Mouse (Mus musculus): Measurements from ENCODE around the gene Nfkbil1. TPM values are rescaled to one million over a fixed set of nuclear protein-coding genes. Genes with fewer than 3 reads are reported as not detected.

Gene Nfkbil1
- total and polyA plus RNA-seq, 2 experiments from 2014 or later = 6.7 to 33.4 TPM

GRCm38 (mm10) chr17:35243086-35243485 lies 7.5 kb upstream of the Nfkbil1 start:
- Histone ChIP-seq H3K27me3 (ENCODE audit: control insufficient read depth, insufficient read depth, low read length) (no peaks in the 10 kb centered on the region), H3K27ac (ENCODE audit: low read depth) (peak overlapping the region; percentile 100), H3K9ac (replicated peaks; ENCODE audit: low read depth, low read length) (peak overlapping the region; percentile 98), H3K4me3 (ENCODE audit: low read depth, low read length) (peak overlapping the region; percentile 90), H3K9me3 (replicated peaks; ENCODE audit: control insufficient read depth, low read length) (no peaks in the 10 kb centered on the region), H3K4me2 (ENCODE audit: low read depth, low read length) (peak overlapping the region; percentile 77), H3K36me3 (replicated peaks; ENCODE audit: control insufficient read depth, insufficient read depth, low read length) (peaks cover 50% of the 10 kb centered on the region), H3K4me1 (ENCODE audit: control insufficient read depth, insufficient read depth) (peaks cover 24% of the 10 kb centered on the region)
- DNase-seq (ENCODE audit: low spot score) (no peak), ATAC-seq (ENCODE audit: insufficient read depth, low read depth) (no peak)
- 0 out of 2 replicates have a peak, but pooled peaks have one; percentile 7 for TF ChIP-seq CTCF (IDR thresholded peaks at IDR 0.05; ENCODE audit: low read depth)
- no peak for TF ChIP-seq EP300 (IDR thresholded peaks at IDR 0.05; ENCODE audit: low read depth)
- 4% methylated on average over 16 of the region's 16 CpGs for WGBS

GRCm38 (mm10) chr17:35242015-35242941 lies 6.7 kb upstream of the Nfkbil1 start:
- Histone ChIP-seq H3K27me3 (ENCODE audit: control insufficient read depth, insufficient read depth, low read length) (no peaks in the 10 kb centered on the region), H3K36me3 (replicated peaks; ENCODE audit: control insufficient read depth, insufficient read depth, low read length) (peaks cover 42% of the 10 kb centered on the region), H3K4me3 (ENCODE audit: low read depth, low read length) (peak overlapping the region; percentile 90), H3K27ac (ENCODE audit: low read depth) (peak overlapping the region; percentile 100), H3K9ac (replicated peaks; ENCODE audit: low read depth, low read length) (peak overlapping the region; percentile 98), H3K4me1 (ENCODE audit: control insufficient read depth, insufficient read depth) (peaks cover 24% of the 10 kb centered on the region), H3K4me2 (ENCODE audit: low read depth, low read length) (peak overlapping the region; percentile 77), H3K9me3 (replicated peaks; ENCODE audit: control insufficient read depth, low read length) (no peaks in the 10 kb centered on the region)
- TF ChIP-seq EP300 (IDR thresholded peaks at IDR 0.05; ENCODE audit: low read depth) (no peak; the same call in 1 of the 2 replicates), CTCF (IDR thresholded peaks at IDR 0.05; ENCODE audit: low read depth) (no peak)
- ATAC-seq (ENCODE audit: insufficient read depth, low read depth) = peak; percentile 43
- WGBS = under 1% methylated on average over 55 of the region's 55 CpGs
- DNase-seq (ENCODE audit: low spot score) = peak; percentile 76

- Histone ChIP-seq H3K36me3 (replicated peaks; ENCODE audit: control insufficient read depth, insufficient read depth, low read length) (peaks cover 33% of the 10 kb centered on the region), H3K4me3 (ENCODE audit: low read depth, low read length) (peak within 1 kb of the TSS; percentile 90), H3K9me3 (replicated peaks; ENCODE audit: control insufficient read depth, low read length) (no peaks in the 10 kb centered on the region), H3K4me1 (ENCODE audit: control insufficient read depth, insufficient read depth) (peaks cover 24% of the 10 kb centered on the region), H3K27ac (ENCODE audit: low read depth) (peak within 1 kb of the TSS; percentile 100), H3K4me2 (ENCODE audit: low read depth, low read length) (peak within 1 kb of the TSS; percentile 77), H3K27me3 (ENCODE audit: control insufficient read depth, insufficient read depth, low read length) (no peaks in the 10 kb centered on the region), H3K9ac (replicated peaks; ENCODE audit: low read depth, low read length) (peak within 1 kb of the TSS; percentile 98)
- ATAC-seq (ENCODE audit: insufficient read depth, low read depth) (peak; percentile 87), DNase-seq (ENCODE audit: low spot score) (peak; percentile 98)
- TF ChIP-seq CTCF (IDR thresholded peaks at IDR 0.05; ENCODE audit: low read depth) (no peak), EP300 (IDR thresholded peaks at IDR 0.05; ENCODE audit: low read depth) (peak; percentile 96; the same call in 1 of the 2 replicates)
- under 1% methylated on average over 65 of the region's 69 CpGs for WGBS
These were observed 5.9 kb upstream of the Nfkbil1 start, which contains the start of gene Ddx39b for GRCm38 (mm10) chr17:35241305-35242014. Gene Ddx39b, plus strand, starts transcription at chr17:35241746.

GRCm38 (mm10) chr17:35240384-35241304 lies 5.1 kb upstream of the Nfkbil1 start:
- H3K27ac ChIP-seq (ENCODE audit: low read depth) = peak overlapping the region; percentile 100
- TF ChIP-seq EP300 (IDR thresholded peaks at IDR 0.05; ENCODE audit: low read depth) = no peak
- TF ChIP-seq CTCF (IDR thresholded peaks at IDR 0.05; ENCODE audit: low read depth) = no peak
- peaks cover 25% of the 10 kb centered on the region for H3K36me3 ChIP-seq (replicated peaks; ENCODE audit: control insufficient read depth, insufficient read depth, low read length)
- peak overlapping the region; percentile 17; the same call in 1 of the 2 replicates for H3K9ac ChIP-seq (replicated peaks; ENCODE audit: low read depth, low read length)
- WGBS = 33% methylated on average over 12 of the region's 12 CpGs
- H3K4me2 ChIP-seq (ENCODE audit: low read depth, low read length) = peak overlapping the region; percentile 77
- H3K27me3 ChIP-seq (ENCODE audit: control insufficient read depth, insufficient read depth, low read length) = no peaks in the 10 kb centered on the region
- DNase-seq (ENCODE audit: low spot score) = no peak
- H3K9me3 ChIP-seq (replicated peaks; ENCODE audit: control insufficient read depth, low read length) = no peaks in the 10 kb centered on the region
- H3K4me3 ChIP-seq (ENCODE audit: low read depth, low read length) = peak overlapping the region; percentile 90
- peaks cover 24% of the 10 kb centered on the region for H3K4me1 ChIP-seq (ENCODE audit: control insufficient read depth, insufficient read depth)
- ATAC-seq (ENCODE audit: insufficient read depth, low read depth) = 0 out of 2 replicates have a peak, but pooled peaks have one; percentile 0
